Mouse (Mus musculus) lung, adult 18-20 months (tissue): ENCODE data around the gene A830018L16Rik.
A peak's percentile ranks its signal among the peaks of the same experiment; 100 is the strongest.

Experiments used
- DNase-seq, 2 experiments: peaks; one replicate each; pipeline ENCODE4 v3.0.0; 2022; ENCODE audit warnings: mixed read lengths in 2 of 2

Gene A830018L16Rik

DNA sequence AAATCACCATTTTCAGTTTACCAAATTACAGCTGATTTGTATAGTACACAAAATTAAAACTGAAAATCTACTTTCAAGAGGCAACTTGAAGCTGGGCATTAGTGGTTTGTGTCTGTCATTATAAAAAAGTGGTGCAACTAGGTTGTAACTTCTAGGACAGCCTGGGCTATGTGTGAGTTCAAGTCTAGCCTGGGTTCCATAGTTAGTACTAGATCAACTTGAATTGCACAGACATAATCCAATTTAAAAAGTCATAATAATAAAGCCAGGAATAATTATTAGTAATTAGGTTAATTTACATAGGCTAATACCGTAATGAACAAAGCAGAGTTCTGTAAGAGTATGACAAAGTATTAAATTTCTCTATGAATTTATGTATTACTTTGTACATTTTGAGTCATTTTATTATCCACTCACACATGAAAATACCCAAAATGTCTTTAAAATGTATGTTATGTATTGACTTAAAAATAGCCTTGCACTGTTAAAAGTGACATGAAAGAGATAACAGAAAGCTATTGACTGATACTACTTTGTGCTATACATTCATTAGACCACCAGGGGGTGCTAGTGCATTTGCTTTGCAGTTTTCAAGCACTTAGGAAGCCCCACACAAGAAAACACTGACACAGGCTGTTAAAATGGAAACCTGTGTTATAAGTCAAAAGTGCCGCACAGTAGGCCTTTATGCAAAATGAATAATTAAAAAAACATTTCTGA, 243.6 kb downstream of the A830018L16Rik start:
- peak in 1 of 2 experiments; percentile 14 for DNase-seq

GRCm38 (mm10) chr1:11658061-11658625, 244.2 kb downstream of the A830018L16Rik start:
- DNase-seq: no peak

DNA sequence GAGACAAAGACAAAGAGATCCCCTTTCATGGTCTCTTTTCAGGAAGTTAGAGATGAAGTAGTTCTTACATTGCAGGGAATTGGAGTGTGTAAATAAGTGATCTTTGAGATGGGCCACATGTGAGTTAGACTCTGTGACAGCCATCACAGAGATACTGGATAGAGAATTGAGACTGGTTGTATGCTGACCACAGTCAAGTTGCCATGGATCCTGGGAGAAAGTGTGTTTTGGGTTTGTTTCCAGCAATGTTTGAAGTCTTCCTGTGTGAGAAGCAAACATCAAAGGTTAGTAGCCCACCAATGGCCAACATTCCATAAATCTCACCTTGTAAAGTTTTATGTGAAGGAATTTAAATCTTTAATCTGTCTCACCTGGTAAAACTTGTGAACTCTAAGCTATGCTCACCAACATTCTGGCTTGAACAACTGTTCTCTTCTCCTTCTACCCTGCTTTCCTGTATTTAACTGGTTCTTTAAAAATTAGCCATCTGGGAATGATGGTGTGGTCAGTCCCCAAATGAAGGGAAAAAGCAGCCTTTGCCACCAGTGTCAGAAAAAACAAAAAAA, 330.9 kb downstream of the A830018L16Rik start:
- no peak for DNase-seq

DNA sequence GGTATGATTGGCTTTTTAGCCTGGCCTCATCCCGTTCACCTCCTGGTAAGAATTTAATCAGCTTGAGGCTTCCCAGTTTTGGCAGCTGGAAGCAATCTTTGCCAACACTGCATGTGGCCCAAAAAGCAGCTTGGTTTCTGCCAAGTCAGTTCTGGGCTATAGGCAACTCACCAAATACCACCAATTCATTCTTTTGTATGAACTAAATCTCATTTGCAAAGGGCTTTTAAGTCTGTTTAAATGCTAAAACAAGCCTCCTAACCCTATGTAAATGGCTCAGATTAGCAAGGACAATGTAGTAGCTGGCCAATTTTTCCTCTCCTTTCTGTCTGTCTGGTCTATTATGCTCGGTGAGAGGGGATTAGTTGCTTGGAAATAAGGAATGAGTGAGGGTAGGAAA, 334.5 kb downstream of the A830018L16Rik start:
- no peak for DNase-seq

GRCm38 (mm10) chr1:11750065-11750464, 336.2 kb downstream of the A830018L16Rik start:
- no peak for DNase-seq

DNA sequence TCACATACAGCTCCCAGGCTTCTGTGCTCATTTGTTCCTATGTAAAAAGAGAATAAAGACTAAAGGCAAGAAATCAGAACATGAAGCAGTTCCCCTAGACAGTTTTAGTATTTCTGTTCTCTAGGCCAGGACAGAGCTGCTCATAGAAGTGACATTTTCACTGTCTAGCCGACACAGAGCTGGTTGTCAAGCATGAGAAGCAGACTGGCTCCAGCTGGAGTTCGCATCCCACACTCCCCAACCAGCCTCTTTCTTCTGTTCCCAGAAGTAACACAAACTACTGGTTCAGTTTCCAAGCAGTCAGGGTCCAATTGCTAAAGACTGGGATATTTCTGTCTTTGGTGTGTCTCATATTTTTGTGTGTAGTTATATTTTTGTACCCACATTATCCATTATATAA, 336.7 kb downstream of the A830018L16Rik start:
- no peak for DNase-seq

GRCm38 (mm10) chr1:11751996-11752395, 338.1 kb downstream of the A830018L16Rik start:
- DNase-seq: no peak

- no peak for DNase-seq
Measured at GRCm38 (mm10) chr1:11788264-11788663, 374.4 kb downstream of the A830018L16Rik start.

- DNase-seq: no peak
Measured at GRCm38 (mm10) chr1:11792820-11793219, 378.9 kb downstream of the A830018L16Rik start.

DNA sequence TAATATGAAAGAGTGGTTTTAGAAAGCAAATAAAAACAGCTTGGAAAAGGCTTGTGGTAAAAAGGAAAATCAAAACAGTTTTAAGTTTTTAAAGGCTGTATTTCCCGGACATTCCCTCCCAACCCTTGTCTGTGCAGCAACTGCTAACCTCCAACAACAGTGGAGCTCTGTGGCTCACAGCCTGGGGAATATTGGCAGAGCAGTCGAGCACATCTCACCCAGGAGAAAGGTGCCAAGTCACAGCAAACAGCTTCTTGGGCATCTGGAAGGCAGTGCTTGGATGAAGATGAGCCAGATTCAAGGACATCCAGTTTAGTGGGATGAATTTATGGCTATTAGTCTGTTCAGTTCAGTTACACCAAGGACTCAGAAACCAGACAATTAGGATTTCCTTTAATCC, 381.8 kb downstream of the A830018L16Rik start:
- DNase-seq: no peak

GRCm38 (mm10) chr1:11872847-11873246, 458.9 kb downstream of the A830018L16Rik start:
- DNase-seq: no peak

GRCm38 (mm10) chr1:11873573-11873972, 459.7 kb downstream of the A830018L16Rik start:
- DNase-seq: peak in 1 of 2 experiments; percentile 3

DNA sequence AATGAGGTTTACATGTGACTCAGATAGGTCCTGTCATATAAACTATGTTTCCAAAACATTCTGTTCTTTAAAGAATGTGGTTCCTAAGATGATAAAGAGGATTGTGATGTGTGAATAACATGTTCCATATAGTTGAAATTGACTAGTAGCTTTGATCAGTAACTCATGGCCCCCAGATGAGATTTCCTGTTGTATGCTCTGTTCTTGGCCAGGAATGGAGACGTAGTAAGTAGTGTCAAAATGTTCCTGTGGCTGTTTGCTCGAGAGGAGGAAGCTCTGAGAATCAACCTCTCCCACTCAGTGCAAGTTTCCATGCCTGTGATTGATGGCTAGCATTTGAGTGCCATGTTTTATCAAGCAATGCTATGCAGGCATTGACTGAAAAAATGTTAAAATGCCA, 467.8 kb downstream of the A830018L16Rik start:
- peak in 1 of 2 experiments; percentile 0 for DNase-seq

DNA sequence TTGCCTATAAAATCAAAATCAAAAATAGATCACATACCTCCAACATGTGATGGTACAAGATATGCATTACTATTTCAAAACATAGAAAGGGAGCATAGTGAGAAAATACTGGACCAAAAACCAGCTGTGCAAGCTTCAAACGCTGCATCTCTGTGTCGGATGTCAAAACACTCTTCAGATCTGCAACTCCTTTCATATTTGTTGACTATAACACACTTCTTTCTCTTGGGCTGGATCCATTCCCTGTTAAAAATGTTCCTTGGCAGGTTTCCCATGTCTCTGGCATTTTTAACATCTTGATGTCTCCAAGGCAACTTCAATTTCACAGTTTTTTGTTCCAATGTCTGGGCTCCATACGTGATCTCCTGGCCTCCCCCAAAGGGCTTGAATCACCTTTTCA, 481.8 kb downstream of the A830018L16Rik start:
- no peak for DNase-seq

DNA sequence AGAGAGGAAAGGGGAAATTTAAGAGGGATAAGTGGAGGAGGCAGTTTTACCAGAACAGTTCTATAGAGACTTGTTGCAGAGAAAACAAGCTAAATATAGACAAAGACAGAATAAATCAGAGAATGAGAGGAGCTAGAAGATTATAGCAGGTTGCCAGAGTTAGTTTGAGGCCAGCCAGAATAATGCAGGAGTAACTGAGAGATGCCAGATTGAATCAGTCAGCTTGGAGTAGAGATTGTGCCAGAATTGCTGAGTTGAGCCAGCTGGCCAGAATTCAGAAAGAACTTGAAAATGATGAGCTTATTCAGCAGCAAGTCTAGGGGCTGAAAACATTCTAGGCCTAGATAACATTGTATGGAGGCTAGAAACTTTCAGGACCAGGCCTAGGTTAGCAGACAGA, 502.0 kb downstream of the A830018L16Rik start:
- no peak for DNase-seq

GRCm38 (mm10) chr1:11936984-11937383, 523.1 kb downstream of the A830018L16Rik start:
- no peak for DNase-seq

GRCm38 (mm10) chr1:11959421-11960206, 545.7 kb downstream of the A830018L16Rik start:
- DNase-seq: no peak

GRCm38 (mm10) chr1:11982590-11983136, 568.8 kb downstream of the A830018L16Rik start:
- no peak for DNase-seq

DNA sequence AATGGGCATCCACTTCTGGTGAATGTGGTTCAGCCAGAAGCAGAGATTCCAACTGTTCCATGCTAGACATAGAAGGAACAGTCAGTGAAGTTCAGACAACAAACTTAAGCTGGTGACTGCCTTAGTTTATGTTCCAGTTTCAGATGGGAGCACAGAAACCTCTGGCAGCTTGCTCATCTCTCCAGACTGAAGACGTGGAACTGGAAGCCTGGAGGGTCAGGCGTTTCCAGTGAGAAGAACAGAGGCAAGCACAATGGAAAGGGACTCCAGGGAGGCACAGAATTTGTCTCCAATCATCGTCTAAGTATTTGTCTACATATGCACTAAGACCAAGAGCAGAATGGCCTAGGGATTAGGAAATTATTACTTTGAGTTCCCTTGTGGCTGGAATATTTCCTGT, 576.1 kb downstream of the A830018L16Rik start:
- DNase-seq: no peak

DNA sequence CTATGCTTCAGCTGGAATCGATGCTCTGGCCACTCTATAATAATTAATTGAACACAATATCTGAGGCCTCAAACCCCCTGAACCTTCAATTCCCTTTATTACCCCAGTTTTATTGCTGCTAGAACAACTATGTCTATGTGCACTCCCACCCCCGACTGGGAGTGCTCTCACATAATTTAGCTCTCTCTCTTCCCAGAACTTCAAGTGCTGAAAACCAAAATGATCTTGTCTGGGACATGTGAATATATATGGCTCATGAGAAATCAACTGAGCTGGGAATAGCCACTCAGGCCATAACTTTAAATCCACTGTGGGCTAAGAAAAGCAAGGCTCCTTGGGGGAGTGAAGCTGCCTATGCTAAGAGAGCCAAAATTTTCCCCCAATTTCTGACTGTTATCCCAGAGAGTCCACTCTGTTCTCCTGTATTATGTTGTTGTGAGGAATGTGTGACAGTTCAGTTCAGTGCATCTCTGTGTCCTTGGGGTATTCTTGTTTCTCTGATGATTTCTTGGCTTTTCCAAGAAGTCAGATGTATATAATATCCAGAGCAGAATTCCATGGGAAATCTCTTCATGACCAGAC, 582.5 kb downstream of the A830018L16Rik start:
- no peak for DNase-seq

GRCm38 (mm10) chr1:11997574-11997973, 583.7 kb downstream of the A830018L16Rik start:
- DNase-seq: no peak

DNA sequence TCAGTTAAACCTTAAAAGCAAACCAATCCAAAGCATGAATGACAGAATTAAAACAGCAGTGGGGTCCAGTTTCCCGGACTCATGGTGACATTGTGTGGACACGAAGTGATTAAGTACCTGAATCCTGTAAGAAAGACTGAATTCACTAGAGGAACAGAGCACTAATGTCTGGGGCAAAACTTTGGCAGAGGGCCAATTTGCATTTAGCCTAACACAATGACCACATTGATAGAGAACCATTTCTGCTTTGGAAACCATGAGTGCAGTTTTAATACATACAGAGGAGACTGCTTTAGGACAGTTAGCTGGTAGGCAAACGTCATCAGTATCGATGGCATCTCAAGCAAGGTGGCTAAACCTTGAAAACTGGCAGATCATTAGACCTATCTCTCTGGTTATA, 586.7 kb downstream of the A830018L16Rik start:
- no peak for DNase-seq
